ENCODE assay signal across 18 mouse cellular contexts in genomic region chr6:57742749-57743148, GRCm38 (mm10). TPM values are rescaled to one million over a fixed set of nuclear protein-coding genes. Genes with fewer than 3 reads are reported as not detected.
DNase-seq lines count a peak whose midpoint lies in the region; ATAC-seq and TF ChIP-seq lines count a peak whose summit lies in the region.
"Had no signal": no experiment of that assay in that cellular context is flagged by ENCODE, and none has a peak within 500 bp of the region (broad histone marks: within the 10 kb centered on the region; RNA-seq: fewer than 3 reads in every experiment).

No protein-coding gene starts in this region.

- no peaks in the 10 kb centered on the region for H3K9me3 ChIP-seq in liver, embryonic 13.5 days (replicated peaks)
- no peaks in the 10 kb centered on the region for H3K9me3 ChIP-seq in midbrain, embryonic 11.5 days (ENCODE audit: control insufficient read depth, low read length)
- H3K9me3 ChIP-seq in midbrain, embryonic 10.5 days (replicated peaks) = no peaks in the 10 kb centered on the region
- H3K9me3 ChIP-seq in liver, embryonic 15.5 days (replicated peaks) = no peaks in the 10 kb centered on the region
- no peaks in the 10 kb centered on the region for H3K9me3 ChIP-seq in stomach, postnatal 0 days (ENCODE audit: control insufficient read depth, low read length)
- H3K9me3 ChIP-seq: embryonic facial prominence, embryonic 10.5 days; embryonic facial prominence, embryonic 12.5 days; forebrain, embryonic 13.5 days; forebrain, embryonic 15.5 days; G1E had no signal

- WGBS in liver, embryonic 13.5 days (ENCODE audit: insufficient replicate concordance) = 74% methylated on average over 1 of the region's 1 CpGs
- WGBS in midbrain, embryonic 11.5 days = 93% methylated on average over 1 of the region's 1 CpGs
- WGBS in midbrain, embryonic 10.5 days = 84% methylated on average over 1 of the region's 1 CpGs
- whole genome bisulfite sequencing in liver, embryonic 15.5 days (ENCODE audit: insufficient replicate concordance) = 70% methylated on average over 1 of the region's 1 CpGs
- 94% methylated on average over 1 of the region's 1 CpGs for WGBS in stomach, postnatal 0 days

- H3K27me3 ChIP-seq in liver, embryonic 13.5 days = no peaks in the 10 kb centered on the region
- no peaks in the 10 kb centered on the region for H3K27me3 ChIP-seq in midbrain, embryonic 11.5 days (ENCODE audit: control insufficient read depth, insufficient read depth, low read length)
- H3K27me3 ChIP-seq in midbrain, embryonic 10.5 days (ENCODE audit: low read depth, poor library complexity, severe bottlenecking) = no peaks in the 10 kb centered on the region
- H3K27me3 ChIP-seq in liver, embryonic 15.5 days = no peaks in the 10 kb centered on the region
- no peaks in the 10 kb centered on the region for H3K27me3 ChIP-seq in stomach, postnatal 0 days (ENCODE audit: control insufficient read depth, insufficient read depth, low read length)
- H3K27me3 ChIP-seq: CH12.LX; embryonic facial prominence, embryonic 12.5 days; forebrain, embryonic 13.5 days; forebrain, embryonic 15.5 days had no signal

- peaks cover 62% of the 10 kb centered on the region for H3K4me1 ChIP-seq in liver, embryonic 13.5 days (replicated peaks)
- H3K4me1 ChIP-seq in midbrain, embryonic 11.5 days (ENCODE audit: control insufficient read depth, insufficient read depth, low read length) = no peaks in the 10 kb centered on the region
- H3K4me1 ChIP-seq in midbrain, embryonic 10.5 days = no peaks in the 10 kb centered on the region
- H3K4me1 ChIP-seq in liver, embryonic 15.5 days (replicated peaks) = peaks cover 53% of the 10 kb centered on the region
- no peaks in the 10 kb centered on the region for H3K4me1 ChIP-seq in stomach, postnatal 0 days (replicated peaks; ENCODE audit: control insufficient read depth, insufficient read depth)
- H3K4me1 ChIP-seq: embryonic facial prominence, embryonic 10.5 days; embryonic facial prominence, embryonic 12.5 days; forebrain, embryonic 13.5 days; forebrain, embryonic 15.5 days had no signal

- no peak overlapping the region; the same call in 1 of the 2 replicates for H3K9ac ChIP-seq in liver, embryonic 13.5 days
- no peak overlapping the region for H3K9ac ChIP-seq in midbrain, embryonic 11.5 days (ENCODE audit: low read length)
- peak overlapping the region; percentile 25 for H3K9ac ChIP-seq in liver, embryonic 15.5 days
- no peak overlapping the region for H3K9ac ChIP-seq in stomach, postnatal 0 days (ENCODE audit: low read length)
- H3K9ac ChIP-seq: embryonic facial prominence, embryonic 12.5 days; forebrain, embryonic 13.5 days; forebrain, embryonic 15.5 days; forebrain, postnatal 0 days had no signal

- H3K4me2 ChIP-seq in liver, embryonic 13.5 days = no peak overlapping the region
- no peak overlapping the region for H3K4me2 ChIP-seq in midbrain, embryonic 11.5 days
- no peak overlapping the region for H3K4me2 ChIP-seq in liver, embryonic 15.5 days
- no peak overlapping the region for H3K4me2 ChIP-seq in stomach, postnatal 0 days (replicated peaks; ENCODE audit: low read depth)
- H3K4me2 ChIP-seq: embryonic facial prominence, embryonic 12.5 days; forebrain, embryonic 13.5 days; forebrain, embryonic 15.5 days had no signal

- no peak for DNase-seq in liver, embryonic 13.5 days
- no peak for DNase-seq in liver
- no peak for DNase-seq in midbrain, embryonic 11.5 days (ENCODE audit: low spot score, missing footprints)
- DNase-seq in midbrain, embryonic 10.5 days (ENCODE audit: low spot score) = no peak
- DNase-seq in stomach, postnatal 0 days (ENCODE audit: low spot score) = no peak
- no peak for DNase-seq in heart, postnatal 25 days (ENCODE audit: low spot score)
- DNase-seq: adrenal gland, adult 8-10 months; cerebellum, adult 11-12 months; cerebellum, adult 2 months; forebrain, postnatal 0 days had no signal

- no peak for ATAC-seq in liver, embryonic 13.5 days (ENCODE audit: low read depth)
- 0 out of 2 replicates have a peak, but pooled peaks have one; percentile 14 for ATAC-seq in midbrain, embryonic 11.5 days (ENCODE audit: low FRiP score)
- ATAC-seq in liver, embryonic 15.5 days (ENCODE audit: insufficient read depth) = no peak
- ATAC-seq in stomach, postnatal 0 days (ENCODE audit: low FRiP score, low TSS enrichment) = peak; percentile 61; the same call in 1 of the 2 replicates
- ATAC-seq in activated CD4-positive, CD25-positive, alpha-beta regulatory T cell, adult 4 months = no peak
- ATAC-seq: forebrain, embryonic 15.5 days; forebrain, postnatal 0 days had no signal

- no peak for TF ChIP-seq CTCF in stomach, postnatal 0 days (IDR thresholded peaks at IDR 0.05; ENCODE audit: low read depth)

- intact Hi-C loops in heart, postnatal 25 days (cut with DNase I) = loop anchor here (1.0 kb wide), 1 partner anchor 117 kb away; no protein-coding TSS in a partner anchor

- peaks cover 5% of the 10 kb centered on the region; the same call in 1 of the 2 replicates for H3K36me3 ChIP-seq in liver, embryonic 13.5 days
- no peaks in the 10 kb centered on the region for H3K36me3 ChIP-seq in midbrain, embryonic 11.5 days (ENCODE audit: control insufficient read depth, insufficient read depth, low read length)
- H3K36me3 ChIP-seq in midbrain, embryonic 10.5 days = peaks cover 7% of the 10 kb centered on the region
- H3K36me3 ChIP-seq in liver, embryonic 15.5 days (replicated peaks) = peaks cover 4% of the 10 kb centered on the region
- no peaks in the 10 kb centered on the region for H3K36me3 ChIP-seq in stomach, postnatal 0 days (ENCODE audit: control insufficient read depth, insufficient read depth, low read length)

- H3K4me3 ChIP-seq in liver, embryonic 13.5 days (replicated peaks) = no peak overlapping the region
- H3K4me3 ChIP-seq in midbrain, embryonic 11.5 days (ENCODE audit: low read depth, low read length) = no peak overlapping the region
- H3K4me3 ChIP-seq in midbrain, embryonic 10.5 days = no peak overlapping the region
- no peak overlapping the region for H3K4me3 ChIP-seq in liver, embryonic 15.5 days (replicated peaks)
- no peak overlapping the region for H3K4me3 ChIP-seq in stomach, postnatal 0 days (ENCODE audit: low read depth, low read length)
- H3K4me3 ChIP-seq: embryonic facial prominence, embryonic 10.5 days; embryonic facial prominence, embryonic 12.5 days; forebrain, embryonic 13.5 days; forebrain, embryonic 15.5 days had no signal

- peak overlapping the region; percentile 98 for H3K27ac ChIP-seq in liver, embryonic 13.5 days
- no peak overlapping the region for H3K27ac ChIP-seq in midbrain, embryonic 11.5 days (ENCODE audit: low read depth, low read length)
- H3K27ac ChIP-seq in midbrain, embryonic 10.5 days (replicated peaks) = no peak overlapping the region
- H3K27ac ChIP-seq in liver, embryonic 15.5 days (replicated peaks) = peak overlapping the region; percentile 94
- H3K27ac ChIP-seq in stomach, postnatal 0 days (replicated peaks) = no peak overlapping the region
- H3K27ac ChIP-seq: embryonic facial prominence, embryonic 10.5 days; embryonic facial prominence, embryonic 12.5 days; forebrain, embryonic 13.5 days; forebrain, embryonic 15.5 days had no signal

- TF ChIP-seq EP300 in stomach, postnatal 0 days (optimal IDR thresholded peaks at IDR 0.05) = no peak

RNA-seq across cellular contexts. Expression of gene Lancl2, which starts 40.4 kb away (rescaled TPM):
- polyA plus RNA-seq in liver, embryonic 13.5 days (2015; fragmentation: Nextera tagmentation; extraction: Ambion mirVana) = 14.5 and 18.6 TPM in 2 replicates
- polyA plus RNA-seq in midbrain, embryonic 11.5 days (2014; fragmentation: Nextera tagmentation; extraction: Ambion mirVana) = 58.4 and 59.3 TPM in 2 replicates
- polyA plus RNA-seq in midbrain, embryonic 10.5 days (2016; fragmentation: Nextera tagmentation; extraction: Ambion mirVana) = 39.3 and 45.7 TPM in 2 replicates
- 13.2 and 14.5 TPM in 2 replicates for polyA plus RNA-seq in liver, embryonic 15.5 days (2015; fragmentation: Nextera tagmentation; extraction: Ambion mirVana)
- 9.6 and 9.8 TPM in 2 replicates for polyA plus RNA-seq in stomach, postnatal 0 days (2015; fragmentation: Nextera tagmentation; extraction: Ambion mirVana)
- polyA plus RNA-seq in activated CD4-positive, CD25-positive, alpha-beta regulatory T cell, adult 4 months (2017; shearing (Covaris generic)) = 1 to 10 TPM; 4.2 to 5.7 TPM
- total RNA-seq in heart, postnatal 25 days (2021) = 10 to 100 TPM; 11.8 to 13.9 TPM

RNA-seq across cellular contexts. Expression of gene Pyurf, which starts 50.9 kb away (rescaled TPM):
- 7.7 and 7.9 TPM in 2 replicates for polyA plus RNA-seq in liver, embryonic 13.5 days (2015; fragmentation: Nextera tagmentation; extraction: Ambion mirVana)
- 15.7 and 17.9 TPM in 2 replicates for polyA plus RNA-seq in midbrain, embryonic 11.5 days (2014; fragmentation: Nextera tagmentation; extraction: Ambion mirVana)
- 17.7 and 18.8 TPM in 2 replicates for polyA plus RNA-seq in midbrain, embryonic 10.5 days (2016; fragmentation: Nextera tagmentation; extraction: Ambion mirVana)
- polyA plus RNA-seq in liver, embryonic 15.5 days (2015; fragmentation: Nextera tagmentation; extraction: Ambion mirVana) = 6.7 and 6.8 TPM in 2 replicates
- 16.2 and 16.3 TPM in 2 replicates for polyA plus RNA-seq in stomach, postnatal 0 days (2015; fragmentation: Nextera tagmentation; extraction: Ambion mirVana)
- 1 to 10 TPM; 4.0 to 4.2 TPM for polyA plus RNA-seq in activated CD4-positive, CD25-positive, alpha-beta regulatory T cell, adult 4 months (2017; shearing (Covaris generic))
- total RNA-seq in heart, postnatal 25 days (2021) = 10 to 100 TPM; 24.0 to 25.3 TPM

Comparison
In these comparisons a context has a peak if more than half of its experiments do, and no peak if none do; other contexts are left out.
1. ATAC-seq: peak in midbrain, embryonic 11.5 days (single experiment) and stomach, postnatal 0 days (single experiment); none in liver, embryonic 13.5 days (single experiment), liver, embryonic 15.5 days (single experiment) and activated CD4-positive, CD25-positive, alpha-beta regulatory T cell, adult 4 months (single experiment).
2. H3K27ac ChIP-seq: peak in liver, embryonic 13.5 days (single experiment) and liver, embryonic 15.5 days (single experiment); none in midbrain, embryonic 11.5 days (single experiment), midbrain, embryonic 10.5 days (single experiment) and stomach, postnatal 0 days (single experiment).